Mouse (Mus musculus) cerebellum, adult 11-12 months (tissue): Measurements from ENCODE around the gene Vmn1r225.
"Not testable (repeated sequence)": the region's sequence is repeated elsewhere in the genome, so short reads cannot be mapped to it uniquely, and the experiment has no call there.

Experiments used
- DNase-seq: peaks from one replicate; pipeline ENCODE4 v3.0.0; 2022

Vmn1r225 gene

DNA sequence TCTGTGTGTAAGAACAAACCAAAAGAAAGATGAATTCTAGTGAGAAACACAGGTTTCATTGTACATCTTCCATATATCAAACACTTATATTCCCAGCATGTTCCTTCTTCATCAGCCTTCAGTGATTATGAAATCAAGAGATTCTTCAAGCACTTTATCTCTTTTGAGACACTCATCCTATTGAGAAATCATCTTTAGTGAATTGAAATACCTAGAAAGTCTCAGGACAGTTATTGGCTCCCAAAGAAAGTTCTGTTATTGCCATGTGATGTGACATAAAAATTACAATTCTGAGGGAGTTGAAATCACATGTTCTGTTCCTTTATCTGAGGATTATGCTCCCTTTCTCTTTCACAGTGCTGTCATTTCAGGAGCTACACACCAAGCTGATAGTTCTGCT is at the start of gene Vmn1r225:
TSS of gene Vmn1r225 (plus strand) at position 301 of the 400 bp plus-strand sequence.
- DNase-seq = no peak

GRCm38 (mm10) chr17:20473311-20473710 is 24.6 kb upstream of the Vmn1r225 start:
- no peak for DNase-seq

GRCm38 (mm10) chr17:20481231-20481630 is 16.7 kb upstream of the Vmn1r225 start, which contains the start of gene Vmn2r108:
Vmn2r108 (minus strand) TSS chr17:20481331.
- no peak for DNase-seq

- not testable (repeated sequence) for DNase-seq
Observed at GRCm38 (mm10) chr17:20508247-20508646, 10.3 kb downstream of the Vmn1r225 start.
